Mouse (Mus musculus): ENCODE measurements around the gene Ms4a4b. TPM values are rescaled to one million over a fixed set of nuclear protein-coding genes. Genes with fewer than 3 reads are reported as not detected.
"Not testable (repeated sequence)": the region's sequence is repeated elsewhere in the genome, so short reads cannot be mapped to it uniquely, and the experiment has no call there.

Gene Ms4a4b
- 5.0 TPM in 2 replicates for polyA plus RNA-seq (2012; rRNA removed)

- no peak for DNase-seq (ENCODE audit: low spot score)
Observed at GRCm38 (mm10) chr19:11443338-11443737, at the start of gene Ms4a4b. Gene Ms4a4b, plus strand, starts transcription at chr19:11443553.

- no peak for DNase-seq (ENCODE audit: low spot score)
Observed at GRCm38 (mm10) chr19:11395769-11396168, 47.6 kb upstream of the Ms4a4b start.

- DNase-seq (ENCODE audit: low spot score): no peak
Observed at GRCm38 (mm10) chr19:11404527-11404926, 38.8 kb upstream of the Ms4a4b start, which contains the start of gene Ms4a4c. Gene Ms4a4c, plus strand, starts transcription at chr19:11404770.

DNA sequence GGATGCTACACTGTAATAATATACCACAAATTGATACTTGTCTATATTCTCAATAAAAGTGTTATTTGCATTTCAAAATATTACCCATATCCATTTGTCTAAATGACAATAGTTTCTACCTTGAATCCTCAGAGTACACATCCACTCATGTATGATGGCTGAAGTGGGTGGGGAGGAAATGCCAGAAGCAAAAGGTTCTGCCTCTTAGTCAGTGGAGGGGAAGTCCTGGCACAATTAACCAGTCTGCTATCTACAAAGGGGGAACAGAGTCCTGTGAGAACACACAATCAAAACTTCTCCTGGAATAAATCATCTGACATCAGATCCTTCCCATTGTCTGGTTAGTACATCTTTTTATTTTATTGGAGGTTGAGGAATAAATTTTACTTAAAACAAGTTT, 35.9 kb upstream of the Ms4a4b start:
- no peak for DNase-seq (ENCODE audit: low spot score)

DNA sequence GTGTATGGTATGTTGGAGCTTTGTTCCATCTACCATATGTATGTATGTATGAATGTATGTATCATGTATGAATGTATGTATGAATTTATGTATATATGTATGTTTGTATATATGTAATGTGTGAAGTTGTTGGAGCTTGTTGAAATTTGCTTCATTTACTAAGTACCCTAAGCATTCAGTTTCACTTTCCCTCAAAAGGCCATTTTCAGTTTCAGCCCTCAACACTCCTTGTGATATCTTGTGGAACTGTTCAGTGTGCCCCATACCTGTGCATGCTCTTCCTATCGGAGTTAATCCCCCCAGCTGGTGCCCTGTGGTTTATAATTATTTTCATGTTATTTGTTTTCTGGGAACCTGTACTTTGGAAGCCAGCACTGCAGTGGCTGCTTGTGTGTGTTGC, 34.8 kb upstream of the Ms4a4b start:
- no peak for DNase-seq (ENCODE audit: low spot score)

DNA sequence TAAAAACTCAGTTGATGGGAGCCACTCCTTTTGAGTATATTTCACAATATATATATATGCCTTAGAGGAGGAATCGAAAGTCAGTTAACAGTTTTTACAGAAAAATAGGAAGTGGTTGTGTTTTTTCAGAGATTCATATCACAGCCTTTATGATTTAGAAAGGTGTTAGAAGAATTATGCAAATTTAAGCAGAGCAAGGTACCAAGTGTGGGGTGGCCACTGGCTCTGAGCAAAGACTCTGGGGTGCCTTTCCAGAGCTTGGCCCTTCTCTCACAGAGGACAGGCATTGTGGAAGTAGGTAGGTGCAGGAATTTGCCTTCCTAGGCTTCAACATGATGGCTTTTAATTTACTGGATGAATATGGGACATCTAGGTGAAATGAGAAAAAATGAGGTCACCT, 31.7 kb upstream of the Ms4a4b start:
- DNase-seq (ENCODE audit: low spot score): no peak

DNA sequence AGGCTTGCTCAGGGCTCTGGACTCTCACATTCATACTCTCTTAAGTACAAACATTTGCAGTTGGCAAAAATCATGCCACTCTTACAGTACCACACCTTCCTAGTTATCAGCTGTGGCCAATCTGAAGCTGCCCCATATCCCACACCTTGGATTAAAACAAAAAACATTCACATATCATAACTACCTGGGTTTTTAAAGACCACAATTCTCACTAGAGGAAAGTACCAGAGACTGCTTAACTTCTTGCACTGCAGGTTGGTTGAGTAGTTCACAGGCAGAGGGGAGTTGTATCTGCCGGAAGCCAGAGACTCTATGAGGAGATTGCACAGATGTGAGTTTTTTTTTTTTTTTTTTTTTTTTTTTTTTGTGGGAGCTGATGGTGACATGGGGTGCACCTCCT, 29.3 kb upstream of the Ms4a4b start:
- DNase-seq (ENCODE audit: low spot score): no peak

DNA sequence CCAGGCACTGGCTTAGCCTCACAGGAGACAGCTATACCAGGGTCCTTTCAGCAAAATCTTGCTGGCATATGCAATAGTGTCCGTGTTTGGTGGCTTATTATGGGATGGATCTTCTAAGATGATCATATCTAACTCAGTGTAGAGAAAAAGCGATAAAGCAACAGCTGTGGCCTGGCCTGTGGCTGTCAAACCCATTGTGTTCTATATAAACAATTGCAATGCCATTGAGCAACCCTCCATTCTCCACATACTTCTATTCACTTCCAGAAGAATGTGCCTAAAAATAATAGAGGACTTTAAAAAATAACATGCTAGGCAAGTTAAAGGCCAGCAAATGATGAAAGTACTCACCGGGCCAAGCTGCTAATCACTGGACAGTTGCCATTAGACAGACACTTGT, 27.8 kb upstream of the Ms4a4b start:
- DNase-seq (ENCODE audit: low spot score): no peak

GRCm38 (mm10) chr19:11418865-11419264, 24.5 kb upstream of the Ms4a4b start:
- not testable (repeated sequence) for DNase-seq (ENCODE audit: low spot score)

DNA sequence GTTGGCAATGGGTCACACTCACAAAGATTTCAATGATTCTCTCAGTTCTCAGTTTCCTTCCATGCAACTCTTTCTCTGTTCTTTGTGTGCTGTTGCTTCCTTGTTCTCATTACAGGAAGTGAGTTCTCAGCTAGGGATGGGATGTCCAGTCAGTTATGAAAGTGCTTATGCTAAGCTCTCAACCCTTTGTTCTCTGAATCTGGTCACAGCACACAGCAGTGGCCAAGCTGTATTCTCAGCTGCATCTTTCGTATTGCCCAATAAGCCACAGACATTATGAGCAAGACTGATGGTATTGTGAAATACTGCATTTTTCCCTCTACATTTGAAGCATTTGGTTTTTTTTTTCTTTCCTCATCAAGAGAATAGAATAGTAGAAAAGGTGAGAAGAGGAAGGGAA, 12.1 kb upstream of the Ms4a4b start:
- DNase-seq (ENCODE audit: low spot score): not testable (repeated sequence)

- DNase-seq (ENCODE audit: low spot score): no peak
Observed at GRCm38 (mm10) chr19:11435058-11435834, 8.1 kb upstream of the Ms4a4b start.

DNA sequence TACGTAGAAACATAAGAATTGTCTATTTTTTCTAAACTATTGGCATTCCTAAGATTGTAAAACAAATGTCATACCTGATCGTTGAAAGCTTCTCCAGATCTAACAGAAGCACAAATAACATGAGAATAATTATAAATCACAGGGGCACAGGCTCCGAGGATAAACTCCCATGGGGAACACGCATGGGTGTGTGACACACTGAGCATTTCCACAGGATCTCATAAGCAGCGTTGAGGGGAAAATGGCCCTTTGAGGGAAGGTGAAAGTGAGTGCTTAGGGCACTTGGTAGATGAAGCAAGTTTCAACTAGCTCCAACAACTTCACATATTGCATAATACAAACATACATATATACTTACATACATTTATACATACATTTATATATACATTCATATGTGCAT, 611 bp downstream of the Ms4a4b start:
- no peak for DNase-seq (ENCODE audit: low spot score)

- DNase-seq (ENCODE audit: low spot score): no peak
Observed at GRCm38 (mm10) chr19:11447238-11447637, 3.9 kb downstream of the Ms4a4b start.

- DNase-seq (ENCODE audit: low spot score): not testable (repeated sequence)
Observed at GRCm38 (mm10) chr19:11459041-11459440, 15.7 kb downstream of the Ms4a4b start.

DNA sequence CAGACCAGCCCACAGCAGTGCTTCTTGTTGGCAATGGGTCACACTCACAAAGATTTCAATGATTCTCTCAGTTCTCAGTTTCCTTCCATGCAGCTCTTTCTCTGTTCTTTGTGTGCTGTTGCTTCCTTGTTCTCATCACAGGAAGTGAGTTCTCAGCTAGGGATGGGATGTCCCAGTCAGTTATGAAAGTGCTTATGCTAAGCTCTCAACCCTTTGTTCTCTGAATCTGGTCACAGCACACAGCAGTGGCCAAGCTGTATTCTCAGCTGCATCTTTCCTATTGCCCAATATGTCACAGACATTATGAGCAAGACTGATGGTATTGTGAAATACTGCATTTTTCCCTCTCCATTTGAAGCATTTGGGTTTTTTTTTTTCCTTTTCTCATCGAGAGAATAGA, 21.4 kb downstream of the Ms4a4b start:
- not testable (repeated sequence) for DNase-seq (ENCODE audit: low spot score)

- DNase-seq (ENCODE audit: low spot score): no peak
Observed at GRCm38 (mm10) chr19:11466471-11466870, 23.1 kb downstream of the Ms4a4b start.

GRCm38 (mm10) chr19:11468361-11468760, 25.0 kb downstream of the Ms4a4b start:
- DNase-seq (ENCODE audit: low spot score): not testable (repeated sequence)

- not testable (repeated sequence) for DNase-seq (ENCODE audit: low spot score)
Observed at GRCm38 (mm10) chr19:11469215-11469614, 25.9 kb downstream of the Ms4a4b start, which contains the start of gene Ms4a6c. Gene Ms4a6c, plus strand, starts transcription at chr19:11469366.

DNA sequence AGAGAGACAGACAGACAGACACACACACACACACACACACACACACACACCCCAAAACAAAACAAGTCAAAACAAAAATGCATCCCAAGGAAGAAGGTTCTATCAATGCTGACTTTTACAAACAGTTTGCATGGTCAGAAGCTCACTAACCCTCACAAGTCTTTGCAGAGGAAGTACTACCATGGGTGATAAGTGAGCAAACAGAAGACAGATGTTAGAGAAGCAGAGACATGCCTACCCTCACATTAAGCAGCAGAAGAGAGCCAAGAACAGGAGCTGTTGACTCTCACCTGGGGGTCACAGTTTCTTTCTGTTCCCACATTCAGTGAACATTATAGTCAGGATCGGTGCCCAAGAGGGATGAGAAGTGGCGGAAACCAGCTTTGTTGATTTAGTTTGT, 36.4 kb downstream of the Ms4a4b start:
- DNase-seq (ENCODE audit: low spot score): no peak

- DNase-seq (ENCODE audit: low spot score): no peak
Observed at GRCm38 (mm10) chr19:11482684-11483083, 39.3 kb downstream of the Ms4a4b start.

GRCm38 (mm10) chr19:11483941-11484340, 40.6 kb downstream of the Ms4a4b start:
- DNase-seq (ENCODE audit: low spot score): no peak

- DNase-seq (ENCODE audit: low spot score): no peak
Observed at GRCm38 (mm10) chr19:11484388-11484787, 41.0 kb downstream of the Ms4a4b start.

DNA sequence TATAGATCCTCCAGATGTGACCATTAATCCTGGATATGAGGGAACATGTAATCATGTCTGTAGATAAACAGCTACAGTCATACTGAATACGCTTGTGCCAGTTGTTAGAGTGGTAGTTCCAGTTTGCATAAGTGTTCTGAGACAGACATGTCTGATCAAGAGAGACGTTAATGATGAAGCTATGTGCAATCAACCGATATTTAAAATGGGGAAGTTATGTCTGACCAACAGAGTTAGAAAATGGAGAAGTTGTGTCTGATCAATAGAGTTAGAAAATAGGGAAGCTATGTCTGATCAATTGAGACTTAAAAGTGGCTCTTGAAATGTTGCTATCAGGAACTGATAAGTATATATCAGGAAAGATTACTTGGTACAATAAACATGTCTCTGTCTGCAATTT, 41.9 kb downstream of the Ms4a4b start:
- no peak for DNase-seq (ENCODE audit: low spot score)

GRCm38 (mm10) chr19:11485746-11486145, 42.4 kb downstream of the Ms4a4b start, which contains the start of gene Gm8369:
Gene Gm8369, plus strand, starts transcription at chr19:11485938.
- DNase-seq (ENCODE audit: low spot score): no peak
